Mouse (Mus musculus): ENCODE measurements around the gene Bloc1s5. TPM values are rescaled to one million over a fixed set of nuclear protein-coding genes. Genes with fewer than 3 reads are reported as not detected.
A peak's percentile ranks its signal among the peaks of the same experiment; 100 is the strongest.
"Not testable (repeated sequence)": the region's sequence is repeated elsewhere in the genome, so short reads cannot be mapped to it uniquely, and the experiment has no call there.

Bloc1s5 gene
- polyA plus RNA-seq, 1 experiment from 2014 or later: 14.5 TPM

GRCm38 (mm10) chr13:38625492-38626228 is 9.2 kb downstream of the Bloc1s5 start:
- Histone ChIP-seq H3K36me3 (ENCODE audit: control insufficient read depth, insufficient read depth, low read length) (no peaks in the 10 kb centered on the region), H3K27me3 (replicated peaks; ENCODE audit: control insufficient read depth, insufficient read depth, low read length) (no peaks in the 10 kb centered on the region), H3K4me3 (ENCODE audit: low read length) (no peak overlapping the region), H3K9me3 (ENCODE audit: control insufficient read depth, low read length) (no peaks in the 10 kb centered on the region), H3K9ac (ENCODE audit: low read depth, low read length) (0 out of 2 replicates have a peak overlapping the region, but pooled peaks have one; percentile 11), H3K27ac (ENCODE audit: low read length) (no peak overlapping the region), H3K4me1 (ENCODE audit: control insufficient read depth, insufficient read depth, low read length) (no peaks in the 10 kb centered on the region), H3K4me2 (ENCODE audit: low read depth, low read length) (no peak overlapping the region)
- 31% methylated on average over 5 of the region's 5 CpGs for WGBS
- ATAC-seq: no peak

- Histone ChIP-seq H3K27me3 (replicated peaks; ENCODE audit: control insufficient read depth, insufficient read depth, low read length) (no peaks in the 10 kb centered on the region), H3K4me3 (ENCODE audit: low read length) (no peak overlapping the region), H3K4me1 (ENCODE audit: control insufficient read depth, insufficient read depth, low read length) (no peaks in the 10 kb centered on the region), H3K9ac (ENCODE audit: low read depth, low read length) (no peak overlapping the region), H3K27ac (ENCODE audit: low read length) (no peak overlapping the region), H3K4me2 (ENCODE audit: low read depth, low read length) (no peak overlapping the region), H3K9me3 (ENCODE audit: control insufficient read depth, low read length) (no peaks in the 10 kb centered on the region), H3K36me3 (ENCODE audit: control insufficient read depth, insufficient read depth, low read length) (no peaks in the 10 kb centered on the region)
- WGBS: 87% methylated on average over 8 of the region's 8 CpGs
- ATAC-seq: no peak
Observed at GRCm38 (mm10) chr13:38624292-38624902, 10.5 kb downstream of the Bloc1s5 start.

- no peak overlapping the region for H3K27ac ChIP-seq (ENCODE audit: low read length)
- H3K36me3 ChIP-seq (ENCODE audit: control insufficient read depth, insufficient read depth, low read length): no peaks in the 10 kb centered on the region
- no peak overlapping the region for H3K4me2 ChIP-seq (ENCODE audit: low read depth, low read length)
- no peak overlapping the region for H3K4me3 ChIP-seq (ENCODE audit: low read length)
- no peaks in the 10 kb centered on the region for H3K27me3 ChIP-seq (replicated peaks; ENCODE audit: control insufficient read depth, insufficient read depth, low read length)
- no peaks in the 10 kb centered on the region for H3K4me1 ChIP-seq (ENCODE audit: control insufficient read depth, insufficient read depth, low read length)
- 89% methylated on average over 5 of the region's 5 CpGs for WGBS
- H3K9me3 ChIP-seq (ENCODE audit: control insufficient read depth, low read length): no peaks in the 10 kb centered on the region
- ATAC-seq: no peak
- H3K9ac ChIP-seq (ENCODE audit: low read depth, low read length): no peak overlapping the region
Observed at GRCm38 (mm10) chr13:38623296-38623695, 11.6 kb downstream of the Bloc1s5 start.

- not testable (repeated sequence) for H3K4me2 ChIP-seq (ENCODE audit: low read depth, low read length); H3K9me3 ChIP-seq (ENCODE audit: control insufficient read depth, low read length); H3K36me3 ChIP-seq (ENCODE audit: control insufficient read depth, insufficient read depth, low read length); H3K4me3 ChIP-seq (ENCODE audit: low read length); H3K9ac ChIP-seq (ENCODE audit: low read depth, low read length); ATAC-seq; H3K27me3 ChIP-seq (replicated peaks; ENCODE audit: control insufficient read depth, insufficient read depth, low read length); H3K27ac ChIP-seq (ENCODE audit: low read length); H3K4me1 ChIP-seq (ENCODE audit: control insufficient read depth, insufficient read depth, low read length)
- WGBS: 62% methylated on average over 4 of the region's 4 CpGs
Observed at GRCm38 (mm10) chr13:38618001-38618630, 16.8 kb downstream of the Bloc1s5 start.

GRCm38 (mm10) chr13:38616887-38617286 is 18.0 kb downstream of the Bloc1s5 start:
- Histone ChIP-seq H3K27me3 (replicated peaks; ENCODE audit: control insufficient read depth, insufficient read depth, low read length) (no peaks in the 10 kb centered on the region), H3K27ac (ENCODE audit: low read length) (no peak overlapping the region), H3K9ac (ENCODE audit: low read depth, low read length) (no peak overlapping the region), H3K4me1 (ENCODE audit: control insufficient read depth, insufficient read depth, low read length) (no peaks in the 10 kb centered on the region), H3K36me3 (ENCODE audit: control insufficient read depth, insufficient read depth, low read length) (peaks cover 3% of the 10 kb centered on the region; the same call in 1 of the 2 replicates), H3K9me3 (ENCODE audit: control insufficient read depth, low read length) (no peaks in the 10 kb centered on the region), H3K4me3 (ENCODE audit: low read length) (no peak overlapping the region), H3K4me2 (ENCODE audit: low read depth, low read length) (no peak overlapping the region)
- WGBS: 73% methylated on average over 4 of the region's 4 CpGs
- no peak for ATAC-seq

GRCm38 (mm10) chr13:38615656-38616055 is 19.3 kb downstream of the Bloc1s5 start:
- Histone ChIP-seq H3K4me1 (ENCODE audit: control insufficient read depth, insufficient read depth, low read length) (no peaks in the 10 kb centered on the region), H3K9me3 (ENCODE audit: control insufficient read depth, low read length) (no peaks in the 10 kb centered on the region), H3K27ac (ENCODE audit: low read length) (no peak overlapping the region), H3K27me3 (replicated peaks; ENCODE audit: control insufficient read depth, insufficient read depth, low read length) (no peaks in the 10 kb centered on the region), H3K4me3 (ENCODE audit: low read length) (no peak overlapping the region), H3K9ac (ENCODE audit: low read depth, low read length) (no peak overlapping the region), H3K36me3 (ENCODE audit: control insufficient read depth, insufficient read depth, low read length) (peaks cover 3% of the 10 kb centered on the region; the same call in 1 of the 2 replicates), H3K4me2 (ENCODE audit: low read depth, low read length) (no peak overlapping the region)
- 81% methylated on average over 5 of the region's 5 CpGs for WGBS
- no peak for ATAC-seq

GRCm38 (mm10) chr13:38614298-38614697 is 20.6 kb downstream of the Bloc1s5 start:
- Histone ChIP-seq H3K4me3 (ENCODE audit: low read length) (no peak overlapping the region), H3K27me3 (replicated peaks; ENCODE audit: control insufficient read depth, insufficient read depth, low read length) (no peaks in the 10 kb centered on the region), H3K4me1 (ENCODE audit: control insufficient read depth, insufficient read depth, low read length) (no peaks in the 10 kb centered on the region), H3K36me3 (ENCODE audit: control insufficient read depth, insufficient read depth, low read length) (peaks cover 3% of the 10 kb centered on the region; the same call in 1 of the 2 replicates), H3K27ac (ENCODE audit: low read length) (no peak overlapping the region), H3K4me2 (ENCODE audit: low read depth, low read length) (no peak overlapping the region), H3K9me3 (ENCODE audit: control insufficient read depth, low read length) (no peaks in the 10 kb centered on the region), H3K9ac (ENCODE audit: low read depth, low read length) (no peak overlapping the region)
- whole genome bisulfite sequencing: 47% methylated on average over 5 of the region's 5 CpGs
- ATAC-seq: no peak

GRCm38 (mm10) chr13:38613583-38613982 is 21.3 kb downstream of the Bloc1s5 start:
- H3K4me3 ChIP-seq (ENCODE audit: low read length): no peak overlapping the region
- H3K9me3 ChIP-seq (ENCODE audit: control insufficient read depth, low read length): no peaks in the 10 kb centered on the region
- H3K27me3 ChIP-seq (replicated peaks; ENCODE audit: control insufficient read depth, insufficient read depth, low read length): no peaks in the 10 kb centered on the region
- no peak overlapping the region for H3K4me2 ChIP-seq (ENCODE audit: low read depth, low read length)
- no peaks in the 10 kb centered on the region for H3K4me1 ChIP-seq (ENCODE audit: control insufficient read depth, insufficient read depth, low read length)
- WGBS: 82% methylated on average over 8 of the region's 8 CpGs
- no peak for ATAC-seq
- H3K36me3 ChIP-seq (ENCODE audit: control insufficient read depth, insufficient read depth, low read length): peaks cover 3% of the 10 kb centered on the region; the same call in 1 of the 2 replicates
- H3K9ac ChIP-seq (ENCODE audit: low read depth, low read length): no peak overlapping the region
- H3K27ac ChIP-seq (ENCODE audit: low read length): no peak overlapping the region

- 71% methylated on average over 9 of the region's 9 CpGs for WGBS
- Histone ChIP-seq H3K4me2 (ENCODE audit: low read depth, low read length) (no peak overlapping the region), H3K27me3 (replicated peaks; ENCODE audit: control insufficient read depth, insufficient read depth, low read length) (no peaks in the 10 kb centered on the region), H3K4me1 (ENCODE audit: control insufficient read depth, insufficient read depth, low read length) (no peaks in the 10 kb centered on the region), H3K9me3 (ENCODE audit: control insufficient read depth, low read length) (no peaks in the 10 kb centered on the region), H3K27ac (ENCODE audit: low read length) (no peak overlapping the region), H3K4me3 (ENCODE audit: low read length) (no peak overlapping the region), H3K36me3 (ENCODE audit: control insufficient read depth, insufficient read depth, low read length) (peaks cover 3% of the 10 kb centered on the region; the same call in 1 of the 2 replicates), H3K9ac (ENCODE audit: low read depth, low read length) (no peak overlapping the region)
- no peak for ATAC-seq
Observed at GRCm38 (mm10) chr13:38612608-38613007, 22.3 kb downstream of the Bloc1s5 start.
